Mouse (Mus musculus): ENCODE results near the gene Tns1. TPM values are rescaled to one million over a fixed set of nuclear protein-coding genes. Genes with fewer than 3 reads are reported as not detected.

The Tns1 gene
- polyA plus RNA-seq, 1 experiment from 2014 or later = 17.1 TPM

GRCm38 (mm10) chr1:73954015-73954408 is 170.2 kb downstream of the Tns1 start:
- no peaks in the 10 kb centered on the region for H3K36me3 ChIP-seq
- no peak for ATAC-seq (ENCODE audit: low FRiP score, low read depth)
- H3K9me3 ChIP-seq = no peaks in the 10 kb centered on the region
- peaks cover 16% of the 10 kb centered on the region for H3K4me1 ChIP-seq
- H3K27ac ChIP-seq (replicated peaks) = no peak overlapping the region
- no peak overlapping the region for H3K9ac ChIP-seq (replicated peaks)
- H3K4me2 ChIP-seq (replicated peaks) = no peak overlapping the region
- WGBS = 86% methylated on average over 6 of the region's 6 CpGs
- no peak overlapping the region for H3K4me3 ChIP-seq
- H3K27me3 ChIP-seq = no peaks in the 10 kb centered on the region

GRCm38 (mm10) chr1:73953317-73954014 is 170.8 kb downstream of the Tns1 start:
- Histone ChIP-seq H3K9ac (replicated peaks) (no peak overlapping the region), H3K27me3 (no peaks in the 10 kb centered on the region), H3K4me3 (no peak overlapping the region), H3K27ac (replicated peaks) (no peak overlapping the region), H3K4me2 (replicated peaks) (no peak overlapping the region), H3K4me1 (peaks cover 16% of the 10 kb centered on the region), H3K36me3 (no peaks in the 10 kb centered on the region), H3K9me3 (no peaks in the 10 kb centered on the region)
- WGBS = 91% methylated on average over 20 of the region's 20 CpGs
- no peak for ATAC-seq (ENCODE audit: low FRiP score, low read depth)

- no peak for ATAC-seq (ENCODE audit: low FRiP score, low read depth)
Measured at GRCm38 (mm10) chr1:73952598-73952997, 171.7 kb downstream of the Tns1 start.

DNA sequence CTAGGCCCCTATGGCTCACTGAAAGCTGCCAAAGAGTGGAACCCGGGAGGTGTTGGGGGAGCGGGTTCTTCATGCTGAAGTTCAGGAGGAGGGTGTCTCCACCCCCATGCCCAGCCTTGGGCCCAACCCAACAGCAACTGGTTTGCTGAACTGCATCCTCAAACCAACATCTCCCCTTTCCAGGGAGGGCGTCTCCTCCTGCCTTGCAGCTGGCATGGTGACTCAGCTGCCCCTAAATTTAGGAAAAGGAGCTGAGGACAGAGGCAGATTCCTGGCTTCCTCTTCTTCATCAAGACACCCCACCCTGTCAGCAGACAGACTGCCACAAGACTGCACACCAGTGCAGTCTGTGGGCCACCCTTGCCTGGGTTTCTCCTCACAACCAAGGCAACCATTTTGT is 173.1 kb downstream of the Tns1 start:
- no peaks in the 10 kb centered on the region for H3K36me3 ChIP-seq
- no peak for ATAC-seq (ENCODE audit: low FRiP score, low read depth)
- H3K27me3 ChIP-seq = no peaks in the 10 kb centered on the region
- H3K4me2 ChIP-seq (replicated peaks) = no peak overlapping the region
- no peak overlapping the region for H3K9ac ChIP-seq (replicated peaks)
- H3K4me1 ChIP-seq = peaks cover 16% of the 10 kb centered on the region
- no peak overlapping the region for H3K27ac ChIP-seq (replicated peaks)
- no peak overlapping the region for H3K4me3 ChIP-seq
- 90% methylated on average over 3 of the region's 3 CpGs for WGBS
- H3K9me3 ChIP-seq = no peaks in the 10 kb centered on the region

More at GRCm38 (mm10) chr1:73952598-73952997, 171.7 kb downstream of the Tns1 start:
- no peak overlapping the region for H3K27ac ChIP-seq (replicated peaks)
- 83% methylated on average over 10 of the region's 10 CpGs for WGBS
- H3K4me3 ChIP-seq = no peak overlapping the region
- H3K9me3 ChIP-seq = no peaks in the 10 kb centered on the region
- peaks cover 16% of the 10 kb centered on the region for H3K4me1 ChIP-seq
- H3K4me2 ChIP-seq (replicated peaks) = no peak overlapping the region
- H3K27me3 ChIP-seq = no peaks in the 10 kb centered on the region
- no peak overlapping the region for H3K9ac ChIP-seq (replicated peaks)
- H3K36me3 ChIP-seq = no peaks in the 10 kb centered on the region

- Histone ChIP-seq H3K4me3 (no peak overlapping the region), H3K9ac (replicated peaks) (no peak overlapping the region), H3K36me3 (no peaks in the 10 kb centered on the region), H3K27ac (replicated peaks) (no peak overlapping the region), H3K9me3 (no peaks in the 10 kb centered on the region), H3K4me2 (replicated peaks) (no peak overlapping the region), H3K4me1 (no peaks in the 10 kb centered on the region), H3K27me3 (no peaks in the 10 kb centered on the region; the same call in 1 of the 2 replicates)
- ATAC-seq (ENCODE audit: low FRiP score, low read depth) = no peak
- 89% methylated on average over 5 of the region's 5 CpGs for WGBS
Measured at GRCm38 (mm10) chr1:73948757-73949156, 175.5 kb downstream of the Tns1 start.

DNA sequence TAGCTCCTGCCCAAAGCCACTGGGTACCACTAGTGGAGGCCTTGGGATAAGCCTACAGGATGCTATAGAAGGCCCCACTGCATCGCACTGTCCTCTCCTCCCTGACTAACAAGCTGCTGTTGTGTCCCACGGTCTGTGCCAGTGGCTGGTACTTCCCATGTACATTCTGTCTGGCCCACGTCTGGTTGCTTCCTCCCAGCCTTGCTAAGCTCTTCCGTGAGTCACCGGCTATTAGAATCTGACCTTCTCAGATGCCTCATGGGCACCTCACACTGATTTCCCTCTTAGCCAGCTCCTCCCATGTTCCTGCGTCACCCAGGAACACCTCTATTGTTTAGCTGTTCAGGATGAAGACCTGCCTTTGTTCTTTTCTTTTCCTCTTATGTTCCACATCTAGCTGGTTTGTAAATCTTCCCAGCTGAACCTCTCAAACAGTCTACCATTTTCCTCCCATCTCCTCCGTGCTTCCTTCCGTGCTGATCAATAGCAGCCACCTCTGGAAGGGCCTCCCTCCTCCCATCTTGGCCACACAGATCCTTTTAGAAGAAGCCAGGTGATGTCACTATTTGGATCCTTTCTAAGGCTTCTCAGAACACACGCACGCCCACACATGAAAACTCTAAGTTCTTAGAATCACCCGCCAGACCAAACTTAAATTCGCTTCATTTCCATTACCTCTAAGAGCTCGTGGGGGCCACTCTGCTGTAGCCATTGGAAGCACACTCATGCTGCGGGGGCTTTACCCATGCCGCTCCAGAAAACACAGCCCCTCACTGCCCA is 176.5 kb downstream of the Tns1 start:
- H3K4me3 ChIP-seq = no peak overlapping the region
- no peak overlapping the region for H3K27ac ChIP-seq (replicated peaks)
- peaks cover under 1% of the 10 kb centered on the region; the same call in 1 of the 2 replicates for H3K4me1 ChIP-seq
- H3K4me2 ChIP-seq (replicated peaks) = no peak overlapping the region
- no peak overlapping the region for H3K9ac ChIP-seq (replicated peaks)
- H3K27me3 ChIP-seq = no peaks in the 10 kb centered on the region; the same call in 1 of the 2 replicates
- no peaks in the 10 kb centered on the region for H3K9me3 ChIP-seq
- no peaks in the 10 kb centered on the region for H3K36me3 ChIP-seq
- 82% methylated on average over 15 of the region's 15 CpGs for WGBS
- no peak for ATAC-seq (ENCODE audit: low FRiP score, low read depth)

DNA sequence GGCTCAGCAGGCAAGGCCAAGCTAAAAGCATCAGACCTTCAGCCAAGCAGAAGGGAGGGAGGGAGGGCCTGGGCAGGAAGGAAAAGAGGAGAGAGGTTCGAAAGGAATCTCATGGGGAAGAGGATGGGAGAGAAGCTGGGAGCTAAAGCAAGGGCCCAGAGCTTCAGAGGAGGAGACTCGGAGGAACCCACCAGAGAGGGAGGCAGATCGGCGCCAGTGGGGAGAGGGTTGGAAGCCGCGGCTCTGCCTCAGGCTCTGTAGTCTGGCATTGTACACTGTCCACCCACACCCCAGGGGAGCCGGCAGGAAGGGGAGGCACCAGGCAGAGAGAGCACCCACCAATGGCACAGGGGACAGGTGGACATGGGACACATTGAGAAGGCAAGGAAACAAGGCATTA is 177.5 kb downstream of the Tns1 start:
- Histone ChIP-seq H3K36me3 (no peaks in the 10 kb centered on the region), H3K27me3 (no peaks in the 10 kb centered on the region; the same call in 1 of the 2 replicates), H3K4me2 (replicated peaks) (no peak overlapping the region), H3K27ac (replicated peaks) (no peak overlapping the region), H3K9ac (replicated peaks) (no peak overlapping the region), H3K9me3 (no peaks in the 10 kb centered on the region), H3K4me1 (peaks cover 11% of the 10 kb centered on the region; the same call in 1 of the 2 replicates), H3K4me3 (no peak overlapping the region)
- 80% methylated on average over 7 of the region's 7 CpGs for WGBS
- no peak for ATAC-seq (ENCODE audit: low FRiP score, low read depth)

GRCm38 (mm10) chr1:73944393-73944792 is 179.9 kb downstream of the Tns1 start:
- Histone ChIP-seq H3K4me2 (replicated peaks) (no peak overlapping the region), H3K9ac (replicated peaks) (no peak overlapping the region), H3K9me3 (no peaks in the 10 kb centered on the region), H3K36me3 (no peaks in the 10 kb centered on the region), H3K27ac (replicated peaks) (no peak overlapping the region), H3K4me1 (peaks cover 12% of the 10 kb centered on the region; the same call in 1 of the 2 replicates), H3K27me3 (no peaks in the 10 kb centered on the region; the same call in 1 of the 2 replicates), H3K4me3 (no peak overlapping the region)
- WGBS = 86% methylated on average over 3 of the region's 3 CpGs
- no peak for ATAC-seq (ENCODE audit: low FRiP score, low read depth)

DNA sequence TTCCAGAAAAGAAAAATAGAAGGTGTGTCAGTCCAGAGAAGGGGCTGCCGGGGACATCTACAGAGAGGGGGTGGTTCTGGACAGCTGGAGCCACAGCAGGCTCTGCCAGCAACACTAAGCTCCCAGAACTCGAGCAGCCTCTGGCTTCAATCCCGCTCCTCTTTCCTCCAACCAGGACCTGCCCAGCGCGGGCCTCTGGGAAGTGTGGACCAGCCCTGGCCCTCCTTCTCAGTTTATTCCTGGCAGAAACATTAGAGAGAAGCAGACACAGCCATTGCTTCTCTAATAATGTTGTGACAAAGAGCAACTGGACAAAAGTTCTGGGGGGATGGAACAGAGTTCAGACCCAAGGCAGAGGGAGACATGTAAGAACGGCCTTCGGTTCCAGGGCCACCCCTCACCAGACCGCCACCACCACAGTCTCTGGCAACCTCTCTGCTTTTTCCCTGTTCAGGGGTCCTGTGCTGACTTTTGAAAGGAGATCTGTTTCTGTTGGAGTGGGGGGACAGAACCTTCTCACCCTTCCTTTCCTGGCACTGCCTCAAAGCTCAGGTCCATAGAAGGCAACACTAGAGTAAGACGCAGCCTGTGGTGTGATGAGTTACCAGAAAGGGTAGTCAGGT is 180.5 kb downstream of the Tns1 start:
- H3K36me3 ChIP-seq = no peaks in the 10 kb centered on the region
- no peak for ATAC-seq (ENCODE audit: low FRiP score, low read depth)
- no peak overlapping the region for H3K9ac ChIP-seq (replicated peaks)
- WGBS = 76% methylated on average over 9 of the region's 9 CpGs
- H3K9me3 ChIP-seq = no peaks in the 10 kb centered on the region
- no peaks in the 10 kb centered on the region; the same call in 1 of the 2 replicates for H3K27me3 ChIP-seq
- no peak overlapping the region for H3K4me3 ChIP-seq
- no peak overlapping the region for H3K4me2 ChIP-seq (replicated peaks)
- H3K4me1 ChIP-seq = peaks cover 12% of the 10 kb centered on the region; the same call in 1 of the 2 replicates
- no peak overlapping the region for H3K27ac ChIP-seq (replicated peaks)

GRCm38 (mm10) chr1:73943255-73943654 is 181.0 kb downstream of the Tns1 start:
- ATAC-seq (ENCODE audit: low FRiP score, low read depth) = no peak
- WGBS = 82% methylated on average over 5 of the region's 5 CpGs
- Histone ChIP-seq H3K9ac (replicated peaks) (no peak overlapping the region), H3K27me3 (no peaks in the 10 kb centered on the region; the same call in 1 of the 2 replicates), H3K9me3 (no peaks in the 10 kb centered on the region), H3K4me2 (replicated peaks) (no peak overlapping the region), H3K4me1 (peaks cover 12% of the 10 kb centered on the region; the same call in 1 of the 2 replicates), H3K27ac (replicated peaks) (no peak overlapping the region), H3K4me3 (no peak overlapping the region), H3K36me3 (no peaks in the 10 kb centered on the region)

- Histone ChIP-seq H3K27ac (replicated peaks) (no peak overlapping the region), H3K9me3 (no peaks in the 10 kb centered on the region), H3K27me3 (no peaks in the 10 kb centered on the region; the same call in 1 of the 2 replicates), H3K4me2 (replicated peaks) (no peak overlapping the region), H3K4me1 (peaks cover 12% of the 10 kb centered on the region; the same call in 1 of the 2 replicates), H3K9ac (replicated peaks) (no peak overlapping the region), H3K4me3 (no peak overlapping the region), H3K36me3 (no peaks in the 10 kb centered on the region)
- no peak for ATAC-seq (ENCODE audit: low FRiP score, low read depth)
- 33% methylated on average over 2 of the region's 2 CpGs for WGBS
Measured at GRCm38 (mm10) chr1:73942243-73942642, 182.0 kb downstream of the Tns1 start.

DNA sequence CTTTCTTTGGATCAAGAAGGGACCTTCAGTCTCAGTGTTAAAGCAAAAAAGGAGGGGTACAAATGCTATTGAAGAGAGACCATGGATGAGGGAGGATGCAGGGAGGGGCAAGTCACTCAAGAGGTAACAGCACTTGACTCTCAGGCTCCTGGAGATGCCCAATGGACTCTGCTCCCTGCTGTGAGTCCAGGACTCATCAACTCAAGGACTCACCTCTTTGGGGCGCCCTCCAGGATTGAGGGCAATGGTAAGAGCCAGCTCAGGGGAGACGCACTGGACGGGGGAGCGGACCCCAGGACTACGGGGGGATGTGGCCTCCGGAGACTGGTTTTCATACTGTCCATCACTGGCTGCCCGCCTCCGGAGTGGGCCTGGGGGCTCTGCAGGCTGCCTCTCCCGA is 182.6 kb downstream of the Tns1 start:
- no peak overlapping the region for H3K4me2 ChIP-seq (replicated peaks)
- no peaks in the 10 kb centered on the region for H3K36me3 ChIP-seq
- no peak overlapping the region for H3K27ac ChIP-seq (replicated peaks)
- H3K9me3 ChIP-seq = no peaks in the 10 kb centered on the region
- WGBS = 40% methylated on average over 9 of the region's 9 CpGs
- H3K9ac ChIP-seq (replicated peaks) = no peak overlapping the region
- H3K27me3 ChIP-seq = no peaks in the 10 kb centered on the region; the same call in 1 of the 2 replicates
- ATAC-seq (ENCODE audit: low FRiP score, low read depth) = no peak
- peaks cover 12% of the 10 kb centered on the region; the same call in 1 of the 2 replicates for H3K4me1 ChIP-seq
- H3K4me3 ChIP-seq = no peak overlapping the region
